Mouse (Mus musculus): ENCODE results near the gene Myo1c. TPM values are rescaled to one million over a fixed set of nuclear protein-coding genes. Genes with fewer than 3 reads are reported as not detected.

Myo1c gene
- polyA plus RNA-seq, 1 experiment from 2014 or later, result 70.5 TPM

DNA sequence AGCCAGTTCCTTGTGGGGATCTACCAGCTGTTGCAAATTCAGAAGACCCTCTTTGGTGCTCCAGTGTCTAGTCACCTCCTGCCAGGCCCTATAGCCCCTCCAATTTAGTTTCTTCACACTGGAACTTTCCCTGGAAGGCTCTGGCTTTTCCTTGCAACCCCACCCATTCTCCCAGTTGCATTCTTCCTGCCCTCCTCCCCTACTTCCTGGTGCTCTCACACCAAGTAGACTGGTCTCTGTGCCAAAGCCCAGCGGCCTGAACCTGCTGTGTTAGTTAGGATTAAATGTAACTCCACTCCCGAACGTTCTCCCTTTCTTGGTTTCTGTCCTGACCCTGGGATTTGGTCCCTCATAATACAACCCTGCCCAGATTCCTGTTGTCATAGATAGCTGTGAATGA lies 15.5 kb upstream of the Myo1c start:
- Histone ChIP-seq H3K4me3 (replicated peaks; ENCODE audit: low read length) (no peak overlapping the region), H3K4me2 (ENCODE audit: low read depth, low read length) (no peak overlapping the region), H3K9ac (ENCODE audit: low read length) (no peak overlapping the region), H3K9me3 (replicated peaks; ENCODE audit: control insufficient read depth, low read length) (no peaks in the 10 kb centered on the region), H3K27me3 (ENCODE audit: control insufficient read depth, insufficient read depth, low read length) (no peaks in the 10 kb centered on the region), H3K36me3 (ENCODE audit: control insufficient read depth, insufficient read depth, low read length) (no peaks in the 10 kb centered on the region), H3K27ac (ENCODE audit: low read length) (no peak overlapping the region), H3K4me1 (ENCODE audit: control insufficient read depth, insufficient read depth, low read length) (peaks cover 3% of the 10 kb centered on the region; the same call in 1 of the 2 replicates)
- ATAC-seq (ENCODE audit: insufficient read depth, low FRiP score), result no peak
- WGBS, result 72% methylated on average over 3 of the region's 3 CpGs

DNA sequence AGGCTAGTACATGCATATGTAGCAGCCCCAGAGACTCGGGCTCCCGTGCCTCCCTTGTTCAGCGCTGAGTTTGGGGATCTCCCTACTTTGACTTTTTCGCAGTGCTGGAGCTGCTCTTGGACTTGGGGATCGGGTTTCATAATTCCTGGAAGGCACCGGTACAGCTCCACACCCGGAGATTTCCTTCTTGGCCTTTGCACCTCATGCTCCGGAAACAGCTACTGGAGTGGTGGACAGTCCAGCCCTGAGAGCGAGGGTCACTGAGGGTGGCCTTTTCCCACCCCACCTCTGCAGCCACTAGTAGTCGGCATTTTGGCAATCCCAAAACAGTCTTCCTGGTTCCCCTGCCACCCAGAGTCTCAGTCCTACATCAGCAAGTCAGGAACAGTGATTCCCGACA lies 15.0 kb upstream of the Myo1c start:
- Histone ChIP-seq H3K9me3 (replicated peaks; ENCODE audit: control insufficient read depth, low read length) (no peaks in the 10 kb centered on the region), H3K36me3 (ENCODE audit: control insufficient read depth, insufficient read depth, low read length) (no peaks in the 10 kb centered on the region), H3K4me2 (ENCODE audit: low read depth, low read length) (no peak overlapping the region), H3K27me3 (ENCODE audit: control insufficient read depth, insufficient read depth, low read length) (no peaks in the 10 kb centered on the region), H3K9ac (ENCODE audit: low read length) (no peak overlapping the region), H3K27ac (ENCODE audit: low read length) (no peak overlapping the region), H3K4me3 (replicated peaks; ENCODE audit: low read length) (no peak overlapping the region), H3K4me1 (ENCODE audit: control insufficient read depth, insufficient read depth, low read length) (no peaks in the 10 kb centered on the region)
- WGBS, result 51% methylated on average over 11 of the region's 11 CpGs
- no peak for ATAC-seq (ENCODE audit: insufficient read depth, low FRiP score)

DNA sequence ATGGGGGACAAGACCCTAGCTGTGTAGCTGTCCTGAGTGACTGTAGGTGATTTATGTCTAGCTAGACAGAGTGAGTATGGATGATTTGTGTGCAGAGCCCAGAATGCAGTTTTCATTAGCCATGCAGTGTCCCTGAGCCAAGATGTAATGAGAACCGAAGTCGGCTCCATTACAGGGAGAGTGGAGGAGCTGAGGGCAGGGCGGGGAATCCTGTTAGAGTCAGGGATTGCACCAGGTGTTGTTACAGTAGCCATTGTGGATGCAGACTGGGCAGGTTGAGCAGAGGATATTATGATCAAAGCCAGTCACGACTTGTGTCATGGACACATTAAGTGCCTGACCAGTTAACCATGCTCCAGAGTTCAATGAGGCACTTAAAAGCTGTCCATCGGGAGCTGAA lies 7.0 kb upstream of the Myo1c start:
- H3K4me3 ChIP-seq (replicated peaks; ENCODE audit: low read length), result no peak overlapping the region
- no peak for ATAC-seq (ENCODE audit: insufficient read depth, low FRiP score)
- no peak overlapping the region for H3K9ac ChIP-seq (ENCODE audit: low read length)
- H3K36me3 ChIP-seq (ENCODE audit: control insufficient read depth, insufficient read depth, low read length), result no peaks in the 10 kb centered on the region
- no peak overlapping the region for H3K4me2 ChIP-seq (ENCODE audit: low read depth, low read length)
- H3K27ac ChIP-seq (ENCODE audit: low read length), result no peak overlapping the region
- WGBS, result 80% methylated on average over 5 of the region's 5 CpGs
- H3K27me3 ChIP-seq (ENCODE audit: control insufficient read depth, insufficient read depth, low read length), result no peaks in the 10 kb centered on the region
- no peaks in the 10 kb centered on the region; the same call in 1 of the 2 replicates for H3K4me1 ChIP-seq (ENCODE audit: control insufficient read depth, insufficient read depth, low read length)
- no peaks in the 10 kb centered on the region for H3K9me3 ChIP-seq (replicated peaks; ENCODE audit: control insufficient read depth, low read length)

DNA sequence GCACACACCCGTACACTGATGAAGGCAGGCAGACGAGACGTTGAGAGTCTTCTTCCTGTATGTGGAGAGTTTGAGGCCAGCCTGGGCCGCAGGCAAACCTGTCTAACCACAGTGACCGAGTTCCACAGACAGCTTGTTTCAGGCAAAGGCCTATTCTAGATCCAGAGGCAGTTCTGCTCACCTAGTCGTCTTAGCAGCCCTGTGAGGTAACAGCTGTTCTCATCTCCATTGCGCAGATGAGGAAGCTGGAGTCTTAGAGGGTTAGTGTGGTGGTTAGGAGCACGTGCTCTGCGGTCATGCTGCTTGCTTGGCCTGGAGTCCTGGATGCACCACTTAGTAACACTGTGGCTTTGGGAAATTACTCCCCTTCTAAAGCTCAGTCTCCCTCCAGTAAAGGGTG lies 5.6 kb upstream of the Myo1c start:
- H3K9ac ChIP-seq (ENCODE audit: low read length), result no peak overlapping the region
- peaks cover 7% of the 10 kb centered on the region for H3K4me1 ChIP-seq (ENCODE audit: control insufficient read depth, insufficient read depth, low read length)
- H3K9me3 ChIP-seq (replicated peaks; ENCODE audit: control insufficient read depth, low read length), result no peaks in the 10 kb centered on the region
- no peaks in the 10 kb centered on the region for H3K36me3 ChIP-seq (ENCODE audit: control insufficient read depth, insufficient read depth, low read length)
- H3K4me2 ChIP-seq (ENCODE audit: low read depth, low read length), result no peak overlapping the region
- no peak overlapping the region for H3K27ac ChIP-seq (ENCODE audit: low read length)
- ATAC-seq (ENCODE audit: insufficient read depth, low FRiP score), result no peak
- 75% methylated on average over 9 of the region's 9 CpGs for WGBS
- no peak overlapping the region for H3K4me3 ChIP-seq (replicated peaks; ENCODE audit: low read length)
- H3K27me3 ChIP-seq (ENCODE audit: control insufficient read depth, insufficient read depth, low read length), result no peaks in the 10 kb centered on the region

DNA sequence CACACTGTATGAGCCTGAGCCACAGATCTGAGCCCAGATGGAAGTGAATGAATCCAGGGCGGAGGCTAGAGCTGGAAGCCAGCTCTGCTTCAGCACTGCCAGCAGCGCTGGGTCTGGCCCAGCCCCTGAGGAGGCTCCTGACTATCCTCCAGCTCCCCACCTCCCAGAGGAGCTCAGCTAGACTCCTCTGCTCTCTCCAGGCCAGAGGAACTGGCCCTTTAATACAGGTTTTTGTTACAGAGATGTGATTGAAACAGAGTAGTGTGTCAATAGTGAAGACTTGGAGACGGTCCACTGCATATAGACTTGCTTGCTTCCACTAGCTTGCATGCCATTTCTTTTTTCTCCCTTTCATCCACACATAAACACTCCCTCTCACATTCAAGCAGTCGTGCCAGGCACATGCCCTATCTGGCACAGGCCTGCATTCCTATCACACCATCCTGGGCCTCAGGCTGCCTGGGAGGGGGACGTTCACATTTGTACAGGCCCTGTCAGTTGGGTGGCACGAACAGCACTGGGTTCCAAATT lies 2.6 kb upstream of the Myo1c start:
- peak overlapping the region; percentile 64; the same call in 1 of the 2 replicates for H3K27ac ChIP-seq (ENCODE audit: low read length)
- no peak for ATAC-seq (ENCODE audit: insufficient read depth, low FRiP score)
- H3K9ac ChIP-seq (ENCODE audit: low read length), result 0 out of 2 replicates have a peak overlapping the region, but pooled peaks have one; percentile 20
- WGBS, result 59% methylated on average over 6 of the region's 6 CpGs
- no peak overlapping the region for H3K4me2 ChIP-seq (ENCODE audit: low read depth, low read length)
- no peaks in the 10 kb centered on the region for H3K9me3 ChIP-seq (replicated peaks; ENCODE audit: control insufficient read depth, low read length)
- no peaks in the 10 kb centered on the region for H3K36me3 ChIP-seq (ENCODE audit: control insufficient read depth, insufficient read depth, low read length)
- no peak overlapping the region for H3K4me3 ChIP-seq (replicated peaks; ENCODE audit: low read length)
- H3K27me3 ChIP-seq (ENCODE audit: control insufficient read depth, insufficient read depth, low read length), result no peaks in the 10 kb centered on the region
- peaks cover 22% of the 10 kb centered on the region for H3K4me1 ChIP-seq (ENCODE audit: control insufficient read depth, insufficient read depth, low read length)

DNA sequence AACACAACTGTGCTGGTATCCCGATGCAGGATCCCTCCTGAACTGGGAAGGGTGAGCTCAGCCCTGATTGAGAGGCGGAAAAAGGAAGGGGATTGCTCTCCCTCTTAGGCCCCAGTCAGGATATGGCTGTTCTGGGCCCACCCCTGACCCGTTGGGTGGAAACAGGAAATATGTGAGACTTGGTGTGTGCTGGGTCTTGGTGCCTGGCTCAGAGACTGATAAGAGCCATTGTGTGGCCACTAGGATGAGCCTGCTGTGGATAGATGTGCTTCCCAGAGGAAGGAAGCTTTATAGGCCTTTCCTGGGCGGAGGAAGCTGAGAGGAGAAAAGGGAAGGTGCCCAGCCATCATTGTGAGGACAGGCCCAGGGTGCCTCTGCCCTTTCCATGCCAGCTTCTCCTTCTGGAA lies 1.1 kb upstream of the Myo1c start:
- no peak overlapping the region for H3K9ac ChIP-seq (ENCODE audit: low read length)
- no peaks in the 10 kb centered on the region for H3K9me3 ChIP-seq (replicated peaks; ENCODE audit: control insufficient read depth, low read length)

DNA sequence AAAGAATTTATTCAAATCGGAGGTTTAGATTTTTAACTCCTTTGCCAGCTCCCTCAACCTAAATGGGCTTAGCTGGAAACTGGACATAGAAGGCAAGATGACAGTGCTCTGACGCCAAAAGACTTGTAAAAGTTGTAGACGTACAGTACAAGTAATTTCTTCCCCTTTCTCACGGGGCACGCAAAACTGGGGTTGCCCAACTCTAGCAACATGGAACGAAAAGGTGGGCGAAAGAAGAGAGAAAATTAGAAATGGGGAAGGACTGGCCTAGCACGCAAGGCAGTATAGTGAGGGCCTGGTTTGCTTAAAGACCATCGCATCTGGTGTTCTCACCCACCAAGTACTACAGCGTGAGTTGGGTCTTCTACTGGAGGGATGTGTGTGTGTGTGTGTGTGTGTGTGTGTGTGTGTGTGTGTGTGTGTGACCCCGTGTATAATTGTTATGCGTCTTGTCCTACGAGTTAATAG lies 688 bp downstream of the Myo1c start:
- Histone ChIP-seq H3K27ac (ENCODE audit: low read length) (peak overlapping the region; percentile 97), H3K4me3 (replicated peaks; ENCODE audit: low read length) (peak overlapping the region; percentile 80), H3K27me3 (ENCODE audit: control insufficient read depth, insufficient read depth, low read length) (no peaks in the 10 kb centered on the region), H3K9ac (ENCODE audit: low read length) (peak overlapping the region; percentile 92), H3K4me2 (ENCODE audit: low read depth, low read length) (peak overlapping the region; percentile 84), H3K4me1 (ENCODE audit: control insufficient read depth, insufficient read depth, low read length) (peaks cover 42% of the 10 kb centered on the region), H3K36me3 (ENCODE audit: control insufficient read depth, insufficient read depth, low read length) (no peaks in the 10 kb centered on the region), H3K9me3 (replicated peaks; ENCODE audit: control insufficient read depth, low read length) (no peaks in the 10 kb centered on the region)
- WGBS, result 44% methylated on average over 13 of the region's 13 CpGs
- no peak for ATAC-seq (ENCODE audit: insufficient read depth, low FRiP score)

More for the DNA sequence above, 1.1 kb upstream of the Myo1c start:
- no peak for ATAC-seq (ENCODE audit: insufficient read depth, low FRiP score)
- 64% methylated on average over 4 of the region's 4 CpGs for WGBS
- Histone ChIP-seq H3K4me2 (ENCODE audit: low read depth, low read length) (no peak overlapping the region), H3K4me1 (ENCODE audit: control insufficient read depth, insufficient read depth, low read length) (peaks cover 30% of the 10 kb centered on the region), H3K27ac (ENCODE audit: low read length) (peak overlapping the region; percentile 53), H3K27me3 (ENCODE audit: control insufficient read depth, insufficient read depth, low read length) (no peaks in the 10 kb centered on the region), H3K36me3 (ENCODE audit: control insufficient read depth, insufficient read depth, low read length) (no peaks in the 10 kb centered on the region), H3K4me3 (replicated peaks; ENCODE audit: low read length) (no peak overlapping the region)

DNA sequence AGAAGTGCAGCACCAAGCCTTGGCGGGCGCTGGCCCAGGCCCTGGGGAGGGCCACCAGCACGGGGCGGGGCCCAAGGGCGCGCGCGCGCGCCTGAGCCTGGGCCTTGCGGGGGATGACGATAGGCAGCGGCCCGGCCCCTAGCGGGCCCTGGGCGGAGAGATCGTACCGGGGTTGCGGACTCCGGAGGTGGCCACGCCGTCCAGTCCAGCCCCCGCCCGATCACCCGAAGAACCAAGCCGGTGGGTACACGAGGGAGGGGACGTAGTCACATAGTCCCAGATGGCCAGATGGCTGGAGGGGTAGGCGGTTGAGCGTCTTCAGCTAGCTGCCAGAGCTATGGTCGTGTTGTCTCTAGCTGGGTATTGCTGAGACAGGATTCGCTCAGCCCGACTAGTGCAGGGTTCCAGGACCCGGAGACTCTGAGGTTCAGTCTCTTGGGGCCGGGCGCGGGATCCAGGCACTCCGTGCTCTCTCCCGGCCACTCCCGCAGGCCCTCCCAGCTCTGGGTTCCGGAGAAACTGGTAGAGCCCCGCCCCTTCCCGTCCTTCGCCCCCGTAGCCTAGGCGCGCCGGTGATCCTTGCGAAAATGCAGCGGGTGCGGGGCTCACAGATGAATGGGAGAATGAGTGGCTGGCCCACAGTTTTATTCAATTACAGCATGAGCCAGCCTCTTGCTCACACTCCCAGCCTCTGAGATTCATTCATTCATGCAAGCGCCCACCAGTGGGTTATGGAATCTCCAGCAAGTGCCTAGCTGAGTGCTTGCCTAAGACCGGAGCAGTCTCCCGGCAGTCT lies 1.3 kb downstream of the Myo1c start:
- WGBS, result under 1% methylated on average over 54 of the region's 54 CpGs
- H3K36me3 ChIP-seq (ENCODE audit: control insufficient read depth, insufficient read depth, low read length), result no peaks in the 10 kb centered on the region
- peaks cover 45% of the 10 kb centered on the region for H3K4me1 ChIP-seq (ENCODE audit: control insufficient read depth, insufficient read depth, low read length)
- H3K4me3 ChIP-seq (replicated peaks; ENCODE audit: low read length), result peak overlapping the region; percentile 80
- H3K9me3 ChIP-seq (replicated peaks; ENCODE audit: control insufficient read depth, low read length), result no peaks in the 10 kb centered on the region
- peak overlapping the region; percentile 92 for H3K9ac ChIP-seq (ENCODE audit: low read length)
- ATAC-seq (ENCODE audit: insufficient read depth, low FRiP score), result peak; percentile 78
- H3K4me2 ChIP-seq (ENCODE audit: low read depth, low read length), result peak overlapping the region; percentile 84
- no peaks in the 10 kb centered on the region for H3K27me3 ChIP-seq (ENCODE audit: control insufficient read depth, insufficient read depth, low read length)
- peak overlapping the region; percentile 97 for H3K27ac ChIP-seq (ENCODE audit: low read length)

DNA sequence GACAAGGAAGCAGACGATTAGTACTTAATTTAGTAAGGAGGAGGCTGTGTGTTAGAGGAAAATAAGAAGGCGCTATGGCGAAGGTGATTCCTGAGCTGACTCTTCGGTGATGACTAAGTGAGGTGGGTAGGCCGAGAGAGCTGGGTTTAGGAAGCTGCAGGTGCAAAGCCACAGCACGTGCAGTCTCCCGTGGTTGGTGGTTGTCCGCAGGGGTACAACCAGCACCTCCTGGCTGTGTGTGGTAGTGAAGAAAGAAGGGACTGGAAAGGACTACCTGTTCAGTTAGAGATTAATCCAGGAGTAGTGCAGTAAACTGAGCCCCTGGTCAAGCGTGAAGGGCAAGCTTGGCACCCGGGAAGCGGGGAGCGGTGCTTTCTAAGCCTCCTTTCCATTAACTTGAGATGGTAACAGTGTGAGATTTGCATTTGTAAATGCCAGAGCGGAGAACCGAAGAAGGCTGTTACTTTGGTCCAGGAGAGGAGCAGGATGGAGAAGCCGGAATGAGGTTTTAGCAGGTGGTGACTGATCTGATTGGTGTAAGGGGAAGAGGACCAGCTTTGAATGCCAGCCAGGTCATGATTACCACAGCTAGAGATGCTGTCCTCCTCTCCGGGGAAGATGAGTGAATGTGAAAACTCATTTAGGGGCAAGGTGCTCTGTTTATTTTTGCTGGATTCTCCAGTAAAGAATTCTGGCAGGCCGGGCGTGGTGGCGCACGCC lies 2.1 kb downstream of the Myo1c start:
- ATAC-seq (ENCODE audit: insufficient read depth, low FRiP score), result no peak
- peaks cover 51% of the 10 kb centered on the region for H3K4me1 ChIP-seq (ENCODE audit: control insufficient read depth, insufficient read depth, low read length)

More for the DNA sequence above, 2.1 kb downstream of the Myo1c start:
- Histone ChIP-seq H3K9me3 (replicated peaks; ENCODE audit: control insufficient read depth, low read length) (no peaks in the 10 kb centered on the region), H3K27ac (ENCODE audit: low read length) (peak overlapping the region; percentile 97), H3K4me2 (ENCODE audit: low read depth, low read length) (peak overlapping the region; percentile 84), H3K4me3 (replicated peaks; ENCODE audit: low read length) (peak overlapping the region; percentile 80), H3K9ac (ENCODE audit: low read length) (peak overlapping the region; percentile 92), H3K36me3 (ENCODE audit: control insufficient read depth, insufficient read depth, low read length) (no peaks in the 10 kb centered on the region), H3K27me3 (ENCODE audit: control insufficient read depth, insufficient read depth, low read length) (no peaks in the 10 kb centered on the region)
- WGBS, result 31% methylated on average over 20 of the region's 20 CpGs

All from stomach, embryonic 16.5 days (tissue).